Mouse (Mus musculus): ENCODE measurements around the gene Hivep3. TPM values are rescaled to one million over a fixed set of nuclear protein-coding genes. Genes with fewer than 3 reads are reported as not detected.
A peak's percentile ranks its signal among the peaks of the same experiment; 100 is the strongest.

The Hivep3 gene
- polyA plus RNA-seq, 1 experiment from 2014 or later, result 8.6 TPM

GRCm38 (mm10) chr4:119789495-119790148 is 56.0 kb downstream of the Hivep3 start:
- Histone ChIP-seq H3K9ac (replicated peaks; ENCODE audit: low read depth, low read length) (no peak overlapping the region), H3K36me3 (ENCODE audit: control insufficient read depth, insufficient read depth, low read length) (no peaks in the 10 kb centered on the region), H3K27me3 (ENCODE audit: control insufficient read depth, insufficient read depth, low read length) (no peaks in the 10 kb centered on the region), H3K4me3 (ENCODE audit: low read depth, low read length) (no peak overlapping the region), H3K4me2 (replicated peaks; ENCODE audit: low read depth, low read length) (no peak overlapping the region), H3K4me1 (ENCODE audit: control insufficient read depth, insufficient read depth, low read length) (no peaks in the 10 kb centered on the region), H3K9me3 (ENCODE audit: control insufficient read depth, low read depth, low read length) (no peaks in the 10 kb centered on the region), H3K27ac (ENCODE audit: low read length) (no peak overlapping the region)
- ATAC-seq (ENCODE audit: insufficient number of reproducible peaks, insufficient read depth, low FRiP score, low read depth), result no peak
- 82% methylated on average over 9 of the region's 9 CpGs for WGBS

GRCm38 (mm10) chr4:119798891-119799290 is 65.3 kb downstream of the Hivep3 start:
- no peaks in the 10 kb centered on the region for H3K9me3 ChIP-seq (ENCODE audit: control insufficient read depth, low read depth, low read length)
- 68% methylated on average over 3 of the region's 3 CpGs for WGBS

GRCm38 (mm10) chr4:119806556-119806955 is 73.0 kb downstream of the Hivep3 start:
- no peaks in the 10 kb centered on the region for H3K27me3 ChIP-seq (ENCODE audit: control insufficient read depth, insufficient read depth, low read length)
- no peak overlapping the region for H3K9ac ChIP-seq (replicated peaks; ENCODE audit: low read depth, low read length)
- H3K9me3 ChIP-seq (ENCODE audit: control insufficient read depth, low read depth, low read length), result no peaks in the 10 kb centered on the region
- H3K4me3 ChIP-seq (ENCODE audit: low read depth, low read length), result no peak overlapping the region
- H3K4me1 ChIP-seq (ENCODE audit: control insufficient read depth, insufficient read depth, low read length), result no peaks in the 10 kb centered on the region
- 81% methylated on average over 2 of the region's 2 CpGs for WGBS
- H3K27ac ChIP-seq (ENCODE audit: low read length), result no peak overlapping the region
- H3K36me3 ChIP-seq (ENCODE audit: control insufficient read depth, insufficient read depth, low read length), result no peaks in the 10 kb centered on the region
- H3K4me2 ChIP-seq (replicated peaks; ENCODE audit: low read depth, low read length), result no peak overlapping the region
- ATAC-seq (ENCODE audit: insufficient number of reproducible peaks, insufficient read depth, low FRiP score, low read depth), result no peak

More at GRCm38 (mm10) chr4:119798891-119799290, 65.3 kb downstream of the Hivep3 start:
- Histone ChIP-seq H3K9ac (replicated peaks; ENCODE audit: low read depth, low read length) (no peak overlapping the region), H3K4me3 (ENCODE audit: low read depth, low read length) (no peak overlapping the region), H3K4me2 (replicated peaks; ENCODE audit: low read depth, low read length) (no peak overlapping the region), H3K27ac (ENCODE audit: low read length) (no peak overlapping the region), H3K27me3 (ENCODE audit: control insufficient read depth, insufficient read depth, low read length) (no peaks in the 10 kb centered on the region), H3K36me3 (ENCODE audit: control insufficient read depth, insufficient read depth, low read length) (no peaks in the 10 kb centered on the region), H3K4me1 (ENCODE audit: control insufficient read depth, insufficient read depth, low read length) (no peaks in the 10 kb centered on the region)
- no peak for ATAC-seq (ENCODE audit: insufficient number of reproducible peaks, insufficient read depth, low FRiP score, low read depth)

GRCm38 (mm10) chr4:119807359-119807758 is 73.8 kb downstream of the Hivep3 start:
- H3K9me3 ChIP-seq (ENCODE audit: control insufficient read depth, low read depth, low read length), result no peaks in the 10 kb centered on the region
- H3K36me3 ChIP-seq (ENCODE audit: control insufficient read depth, insufficient read depth, low read length), result no peaks in the 10 kb centered on the region
- H3K9ac ChIP-seq (replicated peaks; ENCODE audit: low read depth, low read length), result no peak overlapping the region
- no peak for ATAC-seq (ENCODE audit: insufficient number of reproducible peaks, insufficient read depth, low FRiP score, low read depth)
- no peak overlapping the region for H3K4me3 ChIP-seq (ENCODE audit: low read depth, low read length)
- 34% methylated on average over 2 of the region's 2 CpGs for WGBS
- H3K4me1 ChIP-seq (ENCODE audit: control insufficient read depth, insufficient read depth, low read length), result no peaks in the 10 kb centered on the region
- H3K27me3 ChIP-seq (ENCODE audit: control insufficient read depth, insufficient read depth, low read length), result no peaks in the 10 kb centered on the region
- H3K4me2 ChIP-seq (replicated peaks; ENCODE audit: low read depth, low read length), result no peak overlapping the region
- no peak overlapping the region for H3K27ac ChIP-seq (ENCODE audit: low read length)

- H3K4me3 ChIP-seq (ENCODE audit: low read depth, low read length), result no peak overlapping the region
- no peak for ATAC-seq (ENCODE audit: insufficient number of reproducible peaks, insufficient read depth, low FRiP score, low read depth)
- no peak overlapping the region for H3K27ac ChIP-seq (ENCODE audit: low read length)
- H3K4me2 ChIP-seq (replicated peaks; ENCODE audit: low read depth, low read length), result no peak overlapping the region
- no peaks in the 10 kb centered on the region for H3K4me1 ChIP-seq (ENCODE audit: control insufficient read depth, insufficient read depth, low read length)
- H3K9me3 ChIP-seq (ENCODE audit: control insufficient read depth, low read depth, low read length), result no peaks in the 10 kb centered on the region
- no peak overlapping the region for H3K9ac ChIP-seq (replicated peaks; ENCODE audit: low read depth, low read length)
- WGBS, result 30% methylated on average over 5 of the region's 5 CpGs
- no peaks in the 10 kb centered on the region for H3K36me3 ChIP-seq (ENCODE audit: control insufficient read depth, insufficient read depth, low read length)
- H3K27me3 ChIP-seq (ENCODE audit: control insufficient read depth, insufficient read depth, low read length), result no peaks in the 10 kb centered on the region
Measured at GRCm38 (mm10) chr4:119809245-119809644, 75.7 kb downstream of the Hivep3 start.

- no peak for ATAC-seq (ENCODE audit: insufficient number of reproducible peaks, insufficient read depth, low FRiP score, low read depth)
- no peaks in the 10 kb centered on the region for H3K9me3 ChIP-seq (ENCODE audit: control insufficient read depth, low read depth, low read length)
- H3K4me2 ChIP-seq (replicated peaks; ENCODE audit: low read depth, low read length), result no peak overlapping the region
- peaks cover 13% of the 10 kb centered on the region; the same call in 1 of the 2 replicates for H3K4me1 ChIP-seq (ENCODE audit: control insufficient read depth, insufficient read depth, low read length)
- H3K27me3 ChIP-seq (ENCODE audit: control insufficient read depth, insufficient read depth, low read length), result no peaks in the 10 kb centered on the region
- WGBS, result 15% methylated on average over 2 of the region's 2 CpGs
- H3K9ac ChIP-seq (replicated peaks; ENCODE audit: low read depth, low read length), result no peak overlapping the region
- no peak overlapping the region for H3K27ac ChIP-seq (ENCODE audit: low read length)
- H3K4me3 ChIP-seq (ENCODE audit: low read depth, low read length), result no peak overlapping the region
- H3K36me3 ChIP-seq (ENCODE audit: control insufficient read depth, insufficient read depth, low read length), result no peaks in the 10 kb centered on the region
Measured at GRCm38 (mm10) chr4:119812775-119813174, 79.2 kb downstream of the Hivep3 start.

- Histone ChIP-seq H3K27ac (ENCODE audit: low read length) (no peak overlapping the region), H3K27me3 (ENCODE audit: control insufficient read depth, insufficient read depth, low read length) (no peaks in the 10 kb centered on the region), H3K36me3 (ENCODE audit: control insufficient read depth, insufficient read depth, low read length) (no peaks in the 10 kb centered on the region), H3K4me3 (ENCODE audit: low read depth, low read length) (peak overlapping the region; percentile 47; the same call in 1 of the 2 replicates), H3K4me2 (replicated peaks; ENCODE audit: low read depth, low read length) (peak overlapping the region; percentile 85; the same call in 1 of the 2 replicates), H3K9me3 (ENCODE audit: control insufficient read depth, low read depth, low read length) (no peaks in the 10 kb centered on the region), H3K9ac (replicated peaks; ENCODE audit: low read depth, low read length) (no peak overlapping the region), H3K4me1 (ENCODE audit: control insufficient read depth, insufficient read depth, low read length) (peaks cover 13% of the 10 kb centered on the region; the same call in 1 of the 2 replicates)
- peak; percentile 62; the same call in 1 of the 2 replicates for ATAC-seq (ENCODE audit: insufficient number of reproducible peaks, insufficient read depth, low FRiP score, low read depth)
- 18% methylated on average over 5 of the region's 12 CpGs for WGBS
Measured at GRCm38 (mm10) chr4:119813500-119814184, 80.1 kb downstream of the Hivep3 start.

GRCm38 (mm10) chr4:119814185-119815132 is 80.9 kb downstream of the Hivep3 start:
- H3K27me3 ChIP-seq (ENCODE audit: control insufficient read depth, insufficient read depth, low read length), result no peaks in the 10 kb centered on the region
- no peaks in the 10 kb centered on the region for H3K9me3 ChIP-seq (ENCODE audit: control insufficient read depth, low read depth, low read length)
- no peaks in the 10 kb centered on the region for H3K36me3 ChIP-seq (ENCODE audit: control insufficient read depth, insufficient read depth, low read length)
- H3K4me1 ChIP-seq (ENCODE audit: control insufficient read depth, insufficient read depth, low read length), result peaks cover 13% of the 10 kb centered on the region; the same call in 1 of the 2 replicates
- H3K4me3 ChIP-seq (ENCODE audit: low read depth, low read length), result peak overlapping the region; percentile 47
- 2% methylated on average over 47 of the region's 47 CpGs for WGBS
- no peak overlapping the region for H3K27ac ChIP-seq (ENCODE audit: low read length)
- peak overlapping the region; percentile 85 for H3K4me2 ChIP-seq (replicated peaks; ENCODE audit: low read depth, low read length)
- no peak for ATAC-seq (ENCODE audit: insufficient number of reproducible peaks, insufficient read depth, low FRiP score, low read depth)
- no peak overlapping the region; the same call in 1 of the 2 replicates for H3K9ac ChIP-seq (replicated peaks; ENCODE audit: low read depth, low read length)

Data from stomach, embryonic 14.5 days (tissue).